ENCODE assay signal across 36 mouse cellular contexts in genomic region chrX:53581407-53581806, GRCm38 (mm10). TPM values are rescaled to one million over a fixed set of nuclear protein-coding genes. Genes with fewer than 3 reads are reported as not detected.
"Had no signal": no experiment of that assay in that cellular context is flagged by ENCODE, and none has a peak within 500 bp of the region (broad histone marks: within the 10 kb centered on the region; RNA-seq: fewer than 3 reads in every experiment).

No protein-coding gene starts in this region.

RNA-seq across cellular contexts. Expression of gene Gm14597, which starts 27.4 kb away (rescaled TPM):
- total RNA-seq: gastrocnemius, adult 18-20 months; gastrocnemius, adult 8-10 months; gastrocnemius, postnatal 14 days; gastrocnemius, postnatal 36 days; heart, adult 2 months; heart, postnatal 14 days; heart, postnatal 36 days; hematopoietic stem cell, adult 5-6 weeks; hindbrain, postnatal 0 days; layer of hippocampus, adult 18-20 months; layer of hippocampus, adult 8-10 months; layer of hippocampus, postnatal 14 days; layer of hippocampus, postnatal 36 days; left cerebral cortex, adult 18-20 months; left cerebral cortex, adult 8-10 months; left cerebral cortex, postnatal 10 days; left cerebral cortex, postnatal 25 days; left cerebral cortex, postnatal 4 days had no signal
- polyA plus RNA-seq: gonadal fat pad, adult 2 months; heart, adult 2 months; heart, embryonic 11.5 days; heart, embryonic 13.5 days; heart, embryonic 15.5 days; heart, postnatal 0 days; hindbrain, embryonic 11.5 days; hindbrain, embryonic 15.5 days; hindbrain, postnatal 0 days; intestine, embryonic 14.5 days; kidney, embryonic 14.5 days; kidney, embryonic 16.5 days; large intestine, adult 2 months; limb, embryonic 11.5 days; limb, embryonic 13.5 days; limb, embryonic 15.5 days; liver, embryonic 11.5 days; liver, embryonic 13.5 days; liver, embryonic 15.5 days; liver, postnatal 0 days had no signal
